Mouse (Mus musculus): Measurements from ENCODE around the gene Ufsp2. TPM values are rescaled to one million over a fixed set of nuclear protein-coding genes. Genes with fewer than 3 reads are reported as not detected.

The Ufsp2 gene
- total RNA-seq (2014; fragmentation: Nextera tagmentation) (82.8 and 86.8 TPM in 2 replicates), total RNA-seq (2017) (109 and 131 TPM in 2 replicates), polyA plus RNA-seq (2012) (2.6 and 3.1 TPM in 2 replicates)

DNA sequence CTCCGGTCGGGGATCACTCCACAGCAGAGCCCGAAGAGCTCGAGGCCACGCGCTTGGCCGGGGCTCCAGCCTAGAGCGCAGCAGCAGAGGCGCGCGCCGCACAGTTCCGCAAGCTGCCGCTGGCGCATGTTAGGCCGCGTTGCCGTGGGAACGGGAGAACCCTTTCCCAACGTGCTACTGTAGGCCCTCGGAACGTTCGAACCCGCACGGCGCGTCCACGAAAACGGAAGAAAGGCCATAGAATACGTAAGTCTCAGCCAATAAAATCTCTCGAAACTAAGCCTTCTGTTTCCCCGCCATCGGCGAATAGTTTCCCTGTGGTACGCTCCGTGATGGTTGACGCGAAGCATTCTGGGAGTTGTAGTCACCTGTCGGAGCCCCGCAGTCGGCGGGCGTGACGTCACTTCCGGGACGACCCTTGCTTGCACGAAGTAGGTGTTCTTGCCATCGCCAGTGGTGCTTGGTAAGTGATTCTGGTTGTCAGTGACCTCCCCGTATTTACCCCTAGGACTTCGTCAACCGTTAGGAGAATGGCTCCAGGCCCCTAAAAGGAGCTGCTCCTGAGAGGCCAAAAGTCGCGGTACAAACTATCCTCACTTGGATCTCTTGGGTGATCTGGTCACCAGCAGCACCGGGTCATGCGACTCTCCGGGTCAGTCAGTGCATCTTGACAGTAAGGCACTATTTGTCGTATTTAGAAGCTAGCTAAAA lies at the start of gene Ufsp2, which contains the start of gene 1700029J07Rik:
TSS of gene Ufsp2 (plus strand) at position 403 of the 711 bp plus-strand sequence.
TSS of gene 1700029J07Rik (minus strand) at position 127 of the 711 bp plus-strand sequence.
- DNase-seq (ENCODE audit: low spot score) (peak; percentile 74), ATAC-seq (ENCODE audit: extremely low read depth, insufficient number of reproducible peaks, low FRiP score, poor library complexity, severe bottlenecking) (peak; percentile 88)
- H3K9me3 ChIP-seq (replicated peaks): peaks cover 10% of the 10 kb centered on the region
- H3K4me3 ChIP-seq (ENCODE audit: low read depth, low read length): peak within 1 kb of the TSS; percentile 78
- TF ChIP-seq GATA2 (IDR thresholded peaks at IDR 0.05; ENCODE audit: borderline replicate concordance, low read depth, low read length): no peak
- no peak for TF ChIP-seq TAL1 (conservative IDR thresholded peaks at IDR 0.05; ENCODE audit: low read depth, low read length)
- no peak for TF ChIP-seq POLR2AphosphoS5 (IDR thresholded peaks at IDR 0.05; ENCODE audit: insufficient replicate concordance, low read depth, low read length)
- peaks cover 30% of the 10 kb centered on the region for H3K36me3 ChIP-seq (replicated peaks)
- H3K4me1 ChIP-seq (ENCODE audit: insufficient read depth, low read depth, low read length): peaks cover 17% of the 10 kb centered on the region
- no peaks in the 10 kb centered on the region for H3K27me3 ChIP-seq (ENCODE audit: insufficient read depth, low read length)

DNA sequence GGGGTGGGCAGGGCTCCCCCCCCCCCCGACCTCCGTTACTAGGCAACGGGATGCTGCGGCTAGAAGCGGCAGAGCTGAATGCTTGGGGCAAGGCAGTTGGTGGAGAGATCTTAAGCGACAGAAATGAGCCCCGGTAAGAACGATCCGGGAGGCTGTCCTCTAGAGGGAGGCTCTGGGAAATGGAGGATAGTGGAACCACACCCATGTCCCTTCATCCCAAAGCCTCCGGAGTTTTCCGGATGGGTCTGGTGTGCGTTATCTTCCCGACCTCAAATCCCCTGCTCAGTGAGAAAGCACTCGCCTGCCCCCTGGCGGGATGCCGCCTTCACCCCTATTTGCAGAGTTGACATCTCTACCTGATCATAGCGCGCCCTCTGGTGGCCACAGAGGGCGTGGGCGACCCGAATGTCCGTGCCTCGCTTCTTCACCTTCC lies 40.7 kb upstream of the Ufsp2 start, which contains the start of gene Ccdc110:
TSS of gene Ccdc110 (plus strand) at position 38 of the 433 bp plus-strand sequence.
- no peak for TF ChIP-seq GATA2 (IDR thresholded peaks at IDR 0.05; ENCODE audit: borderline replicate concordance, low read depth, low read length)
- no peak for TF ChIP-seq TAL1 (conservative IDR thresholded peaks at IDR 0.05; ENCODE audit: low read depth, low read length)
- peak; percentile 94 for TF ChIP-seq CTCF (IDR thresholded peaks at IDR 0.05; ENCODE audit: low read depth, low read length)
- TF ChIP-seq POLR2AphosphoS5 (IDR thresholded peaks at IDR 0.05; ENCODE audit: insufficient replicate concordance, low read depth, low read length): no peak
- TF ChIP-seq GATA1 (IDR thresholded peaks at IDR 0.05; ENCODE audit: borderline replicate concordance, low read length): no peak
- Histone ChIP-seq H3K4me1 (ENCODE audit: insufficient read depth, low read depth, low read length) (no peaks in the 10 kb centered on the region), H3K36me3 (replicated peaks) (no peaks in the 10 kb centered on the region), H3K4me3 (ENCODE audit: low read depth, low read length) (no peak within 1 kb of the TSS), H3K27me3 (ENCODE audit: insufficient read depth, low read length) (peaks cover 12% of the 10 kb centered on the region), H3K9me3 (replicated peaks) (no peaks in the 10 kb centered on the region)
- ATAC-seq (ENCODE audit: extremely low read depth, insufficient number of reproducible peaks, low FRiP score, poor library complexity, severe bottlenecking) (peak; percentile 57; the same call in 1 of the 2 replicates), DNase-seq (ENCODE audit: low spot score) (peak; percentile 26)

DNA sequence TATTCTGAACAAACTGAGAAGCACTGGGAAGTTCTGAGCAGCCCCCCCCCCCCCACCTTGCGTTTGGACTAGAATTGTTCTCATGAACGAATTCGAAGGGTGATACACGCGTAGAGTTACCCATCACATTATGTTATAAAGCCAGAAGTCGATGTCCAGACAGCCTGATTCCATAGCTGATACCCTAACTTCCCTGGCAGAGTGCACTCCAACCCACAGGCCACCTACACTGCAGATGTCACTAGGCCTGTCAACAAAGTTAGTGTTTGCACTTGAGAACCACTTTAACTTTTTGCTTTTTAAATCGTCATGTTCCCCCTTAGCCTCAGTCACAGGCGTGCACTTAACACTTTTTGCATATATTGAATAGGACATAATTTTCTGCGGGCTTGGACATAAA lies 38.3 kb upstream of the Ufsp2 start:
- DNase-seq (ENCODE audit: low spot score) (no peak), ATAC-seq (ENCODE audit: extremely low read depth, insufficient number of reproducible peaks, low FRiP score, poor library complexity, severe bottlenecking) (no peak)
- Histone ChIP-seq H3K36me3 (replicated peaks) (no peaks in the 10 kb centered on the region), H3K9me3 (replicated peaks) (no peaks in the 10 kb centered on the region), H3K27me3 (ENCODE audit: insufficient read depth, low read length) (peaks cover 17% of the 10 kb centered on the region), H3K4me3 (ENCODE audit: low read depth, low read length) (no peak overlapping the region), H3K4me1 (ENCODE audit: insufficient read depth, low read depth, low read length) (no peaks in the 10 kb centered on the region)
- TF ChIP-seq POLR2AphosphoS5 (IDR thresholded peaks at IDR 0.05; ENCODE audit: insufficient replicate concordance, low read depth, low read length): no peak
- no peak for TF ChIP-seq GATA2 (IDR thresholded peaks at IDR 0.05; ENCODE audit: borderline replicate concordance, low read depth, low read length)
- no peak for TF ChIP-seq TAL1 (conservative IDR thresholded peaks at IDR 0.05; ENCODE audit: low read depth, low read length)
- TF ChIP-seq CTCF (IDR thresholded peaks at IDR 0.05; ENCODE audit: low read depth, low read length): no peak
- TF ChIP-seq GATA1 (IDR thresholded peaks at IDR 0.05; ENCODE audit: borderline replicate concordance, low read length): no peak

DNA sequence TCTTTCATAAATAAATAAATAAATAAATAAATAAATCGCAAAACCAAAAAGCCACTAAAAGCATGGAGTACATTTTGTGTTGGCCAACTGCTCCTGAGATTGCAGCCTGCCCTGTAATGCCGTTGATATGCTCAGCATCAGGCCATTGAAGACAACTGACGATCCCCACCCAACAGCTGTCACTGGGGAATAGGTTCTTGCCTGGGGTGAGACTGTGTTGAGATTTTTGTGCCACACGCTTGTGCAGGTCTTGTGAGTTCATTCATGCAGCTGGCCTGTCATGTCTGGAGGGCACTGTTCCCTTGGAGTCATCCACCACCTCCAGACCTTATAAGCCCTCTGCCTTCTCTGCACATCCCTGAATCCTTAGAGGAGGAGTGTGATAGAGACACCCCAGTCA lies 29.0 kb upstream of the Ufsp2 start:
- H3K4me3 ChIP-seq (ENCODE audit: low read depth, low read length): no peak overlapping the region
- no peak for ATAC-seq (ENCODE audit: extremely low read depth, insufficient number of reproducible peaks, low FRiP score, poor library complexity, severe bottlenecking)
- DNase-seq (ENCODE audit: low spot score): no peak
- H3K4me1 ChIP-seq (ENCODE audit: insufficient read depth, low read depth, low read length): no peaks in the 10 kb centered on the region
- H3K27me3 ChIP-seq (ENCODE audit: insufficient read depth, low read length): peaks cover 17% of the 10 kb centered on the region; the same call in 1 of the 2 replicates
- H3K9me3 ChIP-seq (replicated peaks): no peaks in the 10 kb centered on the region
- TF ChIP-seq TAL1 (conservative IDR thresholded peaks at IDR 0.05; ENCODE audit: low read depth, low read length): no peak
- TF ChIP-seq GATA2 (IDR thresholded peaks at IDR 0.05; ENCODE audit: borderline replicate concordance, low read depth, low read length): no peak
- no peak for TF ChIP-seq POLR2AphosphoS5 (IDR thresholded peaks at IDR 0.05; ENCODE audit: insufficient replicate concordance, low read depth, low read length)
- no peak for TF ChIP-seq GATA1 (IDR thresholded peaks at IDR 0.05; ENCODE audit: borderline replicate concordance, low read length)
- no peak for TF ChIP-seq CTCF (IDR thresholded peaks at IDR 0.05; ENCODE audit: low read depth, low read length)
- no peaks in the 10 kb centered on the region for H3K36me3 ChIP-seq (replicated peaks)

DNA sequence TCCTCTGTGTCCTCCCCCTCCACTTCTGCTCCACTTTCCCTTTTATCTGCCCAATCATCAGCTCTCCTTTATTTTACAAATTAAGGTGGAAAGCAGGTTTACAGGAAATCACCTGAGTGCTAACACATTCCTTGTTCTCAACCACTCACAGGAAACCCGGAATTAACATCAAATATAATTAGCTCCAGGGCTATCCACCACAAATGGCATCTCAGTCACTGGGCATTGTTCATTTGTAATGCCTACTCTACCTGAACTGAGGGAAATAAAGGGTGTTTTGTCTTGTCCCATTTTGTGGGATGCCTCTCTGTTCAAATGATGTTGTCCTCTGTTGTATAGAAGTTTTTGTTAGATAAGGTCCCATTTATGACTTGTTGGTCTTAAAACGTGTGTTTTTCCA lies 24.7 kb upstream of the Ufsp2 start:
- no peaks in the 10 kb centered on the region for H3K36me3 ChIP-seq (replicated peaks)
- no peak overlapping the region for H3K4me3 ChIP-seq (ENCODE audit: low read depth, low read length)
- ATAC-seq (ENCODE audit: extremely low read depth, insufficient number of reproducible peaks, low FRiP score, poor library complexity, severe bottlenecking) (no peak), DNase-seq (ENCODE audit: low spot score) (no peak)
- H3K27me3 ChIP-seq (ENCODE audit: insufficient read depth, low read length): peaks cover 7% of the 10 kb centered on the region; the same call in 1 of the 2 replicates
- TF ChIP-seq POLR2AphosphoS5 (IDR thresholded peaks at IDR 0.05; ENCODE audit: insufficient replicate concordance, low read depth, low read length) (no peak), CTCF (IDR thresholded peaks at IDR 0.05; ENCODE audit: low read depth, low read length) (no peak)
- no peaks in the 10 kb centered on the region for H3K9me3 ChIP-seq (replicated peaks)
- no peaks in the 10 kb centered on the region for H3K4me1 ChIP-seq (ENCODE audit: insufficient read depth, low read depth, low read length)

DNA sequence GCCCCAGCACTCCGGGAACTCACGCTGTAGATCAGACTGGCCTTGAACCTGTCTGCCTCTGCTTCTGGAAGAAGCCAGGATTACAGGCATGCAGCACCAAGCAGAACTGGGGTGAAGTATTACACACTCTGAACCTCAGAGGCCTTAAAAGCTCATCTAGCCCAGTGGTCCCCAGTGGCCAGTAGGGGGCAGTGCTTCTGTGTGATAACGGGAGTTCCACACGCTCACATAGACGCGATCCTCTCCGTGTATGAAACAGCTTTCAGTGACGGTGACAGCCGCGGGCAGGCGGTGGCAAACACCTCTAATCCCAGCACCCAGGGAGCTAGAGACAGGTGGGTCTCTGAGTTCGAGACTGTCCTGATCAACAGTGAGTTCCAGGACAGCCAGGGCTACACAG lies 4.4 kb upstream of the Ufsp2 start:
- Histone ChIP-seq H3K9me3 (replicated peaks) (peaks cover 4% of the 10 kb centered on the region), H3K4me1 (ENCODE audit: insufficient read depth, low read depth, low read length) (peaks cover 11% of the 10 kb centered on the region), H3K27me3 (ENCODE audit: insufficient read depth, low read length) (no peaks in the 10 kb centered on the region), H3K36me3 (replicated peaks) (peaks cover 4% of the 10 kb centered on the region), H3K4me3 (ENCODE audit: low read depth, low read length) (no peak overlapping the region)
- ATAC-seq (ENCODE audit: extremely low read depth, insufficient number of reproducible peaks, low FRiP score, poor library complexity, severe bottlenecking) (no peak), DNase-seq (ENCODE audit: low spot score) (no peak)
- no peak for TF ChIP-seq GATA2 (IDR thresholded peaks at IDR 0.05; ENCODE audit: borderline replicate concordance, low read depth, low read length)
- TF ChIP-seq TAL1 (conservative IDR thresholded peaks at IDR 0.05; ENCODE audit: low read depth, low read length): no peak
- TF ChIP-seq GATA1 (IDR thresholded peaks at IDR 0.05; ENCODE audit: borderline replicate concordance, low read length): no peak
- TF ChIP-seq CTCF (IDR thresholded peaks at IDR 0.05; ENCODE audit: low read depth, low read length): no peak
- no peak for TF ChIP-seq POLR2AphosphoS5 (IDR thresholded peaks at IDR 0.05; ENCODE audit: insufficient replicate concordance, low read depth, low read length)

All from G1E (cell line).